Mouse (Mus musculus): ENCODE data around the gene Krtap19-2.

Krtap19-2 gene

DNA sequence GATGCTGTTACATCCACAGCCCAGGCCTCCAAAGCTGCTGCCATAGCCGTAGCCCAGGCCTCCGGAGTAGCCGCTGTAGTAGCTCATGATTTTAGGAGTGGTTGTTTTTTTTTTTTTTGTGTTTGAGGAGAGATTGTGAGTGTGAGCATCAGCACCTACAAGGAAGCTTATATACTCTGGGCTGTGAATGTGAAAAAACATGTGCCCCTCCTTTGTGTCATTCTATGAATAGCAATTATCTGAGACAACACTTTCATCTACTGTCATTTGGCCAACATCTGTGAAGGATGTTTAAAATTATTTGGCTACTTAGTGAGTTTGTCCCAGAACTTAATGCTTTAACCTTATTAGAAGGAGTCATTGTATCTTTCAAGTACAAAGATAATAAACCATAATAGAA lies at the start of gene Krtap19-2:
Gene Krtap19-2, minus strand, starts transcription at position 101 of the 400 bp plus-strand sequence.
- no peak for DNase-seq (ENCODE audit: extremely low spot score, low read depth, low spot score)

DNA sequence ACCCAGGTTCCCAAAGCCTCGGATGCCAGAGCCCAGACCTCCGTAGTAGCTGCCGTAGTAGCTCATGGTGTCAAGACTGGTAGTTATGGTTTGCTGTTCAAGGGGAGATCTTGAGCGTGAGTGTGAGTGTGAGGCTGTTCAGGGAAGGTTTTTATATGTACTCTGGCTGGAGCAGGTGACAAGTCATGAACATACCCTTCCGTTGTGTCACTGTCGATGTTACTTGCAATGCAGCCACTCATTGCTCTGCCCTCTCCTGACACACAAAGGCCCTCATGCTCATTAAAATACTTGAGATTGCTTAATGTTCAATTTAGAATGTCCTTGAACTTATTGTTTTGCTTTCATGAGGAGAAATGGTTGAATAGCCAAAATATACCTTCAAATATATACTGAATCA lies 22.3 kb upstream of the Krtap19-2 start, which contains the start of gene Krtap19-5:
Gene Krtap19-5, minus strand, starts transcription at position 101 of the 400 bp plus-strand sequence.
- no peak for DNase-seq (ENCODE audit: extremely low spot score, low read depth, low spot score)

DNA sequence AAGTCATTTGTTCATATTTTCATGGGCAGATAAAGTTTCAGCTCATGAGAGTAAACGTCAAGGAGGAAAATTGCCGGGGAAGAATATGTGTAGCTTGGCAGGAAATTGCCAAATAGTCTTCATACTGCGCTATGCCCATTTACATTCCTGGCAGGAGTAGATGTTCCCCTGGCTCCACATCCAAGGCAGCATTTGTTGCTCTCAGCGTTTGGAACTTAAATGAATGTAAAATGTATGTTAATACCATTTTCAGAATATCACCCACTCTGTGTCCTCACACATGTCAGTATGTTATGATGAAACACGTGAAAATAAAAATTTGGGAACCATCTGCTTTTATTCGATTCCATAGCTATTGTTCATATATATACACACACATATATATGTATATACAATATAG lies 12.8 kb upstream of the Krtap19-2 start:
- no peak for DNase-seq (ENCODE audit: extremely low spot score, low read depth, low spot score)

DNA sequence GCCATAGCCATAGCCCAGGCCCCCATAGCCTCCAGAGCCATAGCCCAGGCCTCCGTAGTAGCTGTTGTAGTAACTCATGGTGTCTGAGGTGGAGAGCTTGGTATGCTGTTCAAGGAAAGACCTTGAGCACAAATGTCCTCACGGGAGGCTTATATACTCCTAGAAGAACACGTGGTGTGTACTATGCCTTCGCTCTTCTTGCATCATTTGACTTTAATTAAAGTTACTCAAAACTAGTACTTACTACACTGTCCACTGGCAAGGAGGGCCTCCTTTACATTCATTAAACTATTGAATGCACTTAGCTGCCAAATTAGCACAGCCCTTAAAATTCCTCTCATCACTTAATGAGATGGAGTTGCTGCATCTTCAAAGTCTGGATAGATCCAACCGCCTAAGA lies 10.9 kb upstream of the Krtap19-2 start, which contains the start of gene Krtap19-4:
Gene Krtap19-4, minus strand, starts transcription at position 101 of the 400 bp plus-strand sequence.
- DNase-seq (ENCODE audit: extremely low spot score, low read depth, low spot score) = no peak

DNA sequence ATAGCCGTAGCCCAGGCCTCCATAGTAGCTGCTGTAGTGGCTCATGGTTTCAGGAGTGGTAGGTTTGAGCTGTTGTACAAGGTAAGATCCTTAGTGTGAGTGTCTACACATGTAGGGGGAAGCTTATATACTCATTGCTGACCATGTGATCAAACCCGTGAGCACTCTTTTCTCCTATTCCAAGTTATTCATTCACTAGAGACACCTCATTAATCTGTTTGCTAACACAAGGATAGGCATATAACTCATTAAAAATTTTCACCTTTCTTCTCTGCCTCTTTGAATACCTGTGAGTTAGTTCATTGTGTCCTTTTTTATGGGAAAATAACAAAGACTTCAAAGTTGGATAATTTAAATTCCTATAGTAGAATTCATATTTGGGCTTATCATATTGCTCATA lies 3.9 kb upstream of the Krtap19-2 start, which contains the start of gene Krtap19-3:
Gene Krtap19-3, minus strand, starts transcription at position 101 of the 400 bp plus-strand sequence.
- DNase-seq (ENCODE audit: extremely low spot score, low read depth, low spot score) = no peak

DNA sequence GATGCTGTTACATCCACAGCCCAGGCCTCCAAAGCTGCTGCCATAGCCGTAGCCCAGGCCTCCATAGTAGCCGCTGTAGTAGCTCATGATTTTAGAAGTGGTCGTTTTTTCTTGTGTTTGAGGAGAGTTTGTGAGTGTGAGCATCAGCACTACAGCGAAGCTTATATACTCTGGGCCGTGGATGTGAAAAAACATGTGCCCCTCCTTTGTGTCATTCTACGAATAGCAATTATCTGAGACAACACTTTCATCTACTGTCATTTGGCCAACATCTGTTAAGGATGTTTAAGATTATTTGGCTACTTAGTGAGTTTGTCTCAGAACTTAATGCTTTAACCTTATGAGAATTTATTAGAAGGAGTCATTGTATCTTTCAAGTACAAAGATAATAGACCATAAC lies 4.8 kb downstream of the Krtap19-2 start, which contains the start of gene Krtap19-1:
Gene Krtap19-1, minus strand, starts transcription at position 101 of the 400 bp plus-strand sequence.
- no peak for DNase-seq (ENCODE audit: extremely low spot score, low read depth, low spot score)

DNA sequence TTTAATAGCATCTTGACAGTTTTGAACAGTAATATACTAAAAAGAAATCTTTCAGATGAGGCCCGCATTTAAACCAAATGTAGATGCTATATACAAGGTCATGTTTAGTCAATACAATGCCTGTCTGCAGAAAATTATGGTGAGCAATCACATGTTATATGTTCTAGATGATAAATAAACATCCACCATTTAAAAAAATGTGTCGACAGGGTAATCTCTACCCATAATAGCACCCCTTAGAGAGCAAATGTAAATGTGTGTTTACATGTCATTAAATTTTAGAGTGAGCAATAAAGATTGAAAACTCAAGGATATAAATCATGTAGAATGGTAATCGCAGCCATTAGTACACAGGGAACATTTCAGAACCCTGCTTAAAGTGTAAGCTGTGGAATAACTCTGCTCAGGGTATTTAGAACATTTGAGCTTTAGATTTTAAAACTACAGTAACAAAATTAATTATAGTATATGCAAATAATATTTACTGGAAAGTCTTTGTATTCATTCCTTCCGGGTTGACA lies 9.1 kb downstream of the Krtap19-2 start:
- DNase-seq (ENCODE audit: extremely low spot score, low read depth, low spot score) = peak; percentile 6

DNA sequence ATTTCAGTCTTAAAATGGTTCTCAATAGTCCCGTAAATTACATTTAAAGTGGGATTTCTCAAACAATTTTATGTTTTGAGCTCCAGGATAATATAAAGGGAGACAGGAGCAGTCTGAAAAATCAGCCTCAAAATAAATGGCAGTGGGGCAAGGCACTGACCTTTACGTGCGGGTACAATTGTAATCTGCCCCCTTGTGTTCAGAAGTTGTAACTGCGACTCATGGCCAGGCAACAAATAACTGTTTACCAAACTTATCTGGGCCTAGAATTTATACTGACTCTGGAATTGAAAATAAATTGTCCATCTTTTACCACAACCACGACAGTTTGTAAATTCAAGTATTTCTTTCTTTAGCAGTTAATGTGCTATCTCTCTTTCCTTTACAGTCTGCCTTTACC lies 22.6 kb downstream of the Krtap19-2 start:
- DNase-seq (ENCODE audit: extremely low spot score, low read depth, low spot score) = peak; percentile 20

DNA sequence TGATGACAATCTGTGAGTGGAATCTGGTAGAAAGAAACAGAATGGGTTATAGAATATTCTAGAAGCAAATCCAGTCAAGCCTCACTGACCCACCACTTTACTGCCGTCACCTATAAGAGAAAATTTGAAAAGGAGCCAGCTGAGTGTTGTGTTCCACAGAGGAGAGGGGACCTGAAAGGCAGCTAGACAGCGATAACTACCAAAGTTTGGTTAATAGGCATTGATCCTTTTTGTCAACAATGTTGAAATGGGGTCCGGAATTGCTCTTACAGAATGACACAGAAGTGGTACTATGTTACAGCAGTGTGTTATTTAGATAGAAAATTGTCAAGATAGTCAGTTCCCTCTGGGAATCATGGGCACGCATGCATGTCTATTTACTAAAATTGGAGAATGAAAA lies 25.5 kb downstream of the Krtap19-2 start:
- DNase-seq (ENCODE audit: extremely low spot score, low read depth, low spot score) = no peak

DNA sequence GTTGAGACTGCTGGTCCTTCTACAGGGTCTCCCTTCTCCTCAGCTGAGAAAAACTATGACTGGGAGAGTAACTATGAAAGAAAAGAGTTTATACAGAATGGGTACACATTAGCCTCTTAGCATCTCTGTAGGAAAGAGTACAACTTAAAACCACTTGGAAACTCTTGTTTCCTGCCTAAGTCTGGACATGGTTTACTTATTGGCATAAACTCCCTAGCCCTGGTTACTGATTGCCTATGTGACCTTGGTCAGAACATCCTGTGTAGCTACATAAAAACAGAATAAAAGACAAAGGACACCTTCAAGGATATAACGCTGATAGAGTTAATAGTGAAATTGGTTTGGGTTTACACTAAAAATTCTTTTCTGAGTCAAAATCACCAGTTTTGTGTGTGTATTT lies 26.7 kb downstream of the Krtap19-2 start:
- no peak for DNase-seq (ENCODE audit: extremely low spot score, low read depth, low spot score)

DNA sequence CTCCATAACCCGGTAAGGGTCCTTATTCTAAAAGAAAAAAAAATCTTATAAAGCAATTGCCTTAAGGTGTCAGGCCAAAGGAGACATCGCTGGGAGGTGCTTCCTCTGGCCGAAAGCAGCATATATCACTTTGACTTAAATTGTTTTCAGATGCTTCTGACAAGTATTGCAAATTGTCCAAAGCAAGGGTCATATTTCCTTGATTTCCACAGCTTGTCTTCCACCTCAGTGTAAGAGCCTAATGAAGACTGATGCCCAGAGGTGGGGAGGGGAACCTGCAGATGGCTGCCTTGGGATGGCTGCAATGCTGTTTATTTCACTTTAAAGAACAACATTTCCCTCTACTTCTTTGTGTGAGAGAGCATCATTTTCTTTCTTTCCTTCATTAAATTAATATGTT lies 47.1 kb downstream of the Krtap19-2 start:
- DNase-seq (ENCODE audit: extremely low spot score, low read depth, low spot score) = peak; percentile 12

DNA sequence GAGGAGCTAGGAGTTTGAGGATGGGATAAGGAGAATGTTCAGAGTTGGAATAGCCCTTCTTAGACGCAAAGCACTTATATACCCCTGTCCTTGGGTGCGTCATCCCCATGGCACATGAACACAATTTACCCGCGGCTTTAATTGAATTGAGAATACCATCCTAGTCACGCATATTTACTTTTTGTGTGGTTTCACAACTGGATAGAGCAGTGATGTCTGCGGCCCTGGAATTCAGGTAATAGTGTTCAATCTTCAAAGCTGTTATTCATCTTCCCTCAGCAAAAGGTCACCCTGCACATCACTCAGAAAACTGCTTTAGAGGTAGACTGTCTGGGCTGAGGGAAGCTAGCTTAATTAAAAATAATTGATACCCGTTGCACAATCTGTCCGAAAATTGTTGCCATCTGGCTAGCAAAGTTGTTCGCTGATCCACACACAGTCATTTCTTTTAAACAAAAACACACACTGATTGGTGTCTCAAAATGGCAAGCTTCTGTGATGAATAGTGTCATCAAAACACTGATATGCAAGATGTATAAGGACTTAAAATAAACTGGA lies 47.9 kb downstream of the Krtap19-2 start, which contains the start of gene Krtap14:
Gene Krtap14, minus strand, starts transcription at position 51 of the 558 bp plus-strand sequence.
- peak; percentile 12 for DNase-seq (ENCODE audit: extremely low spot score, low read depth, low spot score)

DNA sequence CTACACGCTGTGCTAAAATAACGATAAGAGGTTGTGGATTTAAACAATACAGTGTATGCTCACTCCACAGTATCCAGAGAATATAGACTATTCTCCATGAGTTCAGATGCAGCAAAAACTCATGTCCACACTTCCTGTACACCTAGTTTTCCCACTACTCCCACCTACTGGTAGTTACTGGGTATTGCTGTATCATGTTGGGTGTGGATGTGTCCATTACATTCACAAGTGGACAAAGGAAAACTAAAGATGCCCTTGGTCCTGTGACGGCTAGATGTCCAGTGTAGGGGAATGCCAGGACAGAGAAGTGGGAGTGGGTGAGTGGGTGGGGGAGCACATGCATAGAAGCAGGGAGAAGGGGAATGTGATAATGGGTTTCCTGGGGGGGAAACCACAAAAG lies 50.3 kb downstream of the Krtap19-2 start:
- DNase-seq (ENCODE audit: extremely low spot score, low read depth, low spot score) = peak; percentile 42

Data from hindlimb bud, embryonic 11.5 days (tissue).